Mouse (Mus musculus) lung, adult 2 months (tissue): Measurements from ENCODE around the gene Rad1.

Source experiments
- CTCF ChIP-seq: fragments of 200-500 bp; IDR thresholded peaks from 2 replicates; pipeline ENCODE4 v1.5.1; 2011; ENCODE audit warnings: mild to moderate bottlenecking, low read length, control low read depth; ENCODE audit not compliant: insufficient read depth
- POLR2A ChIP-seq: fragments of 200-500 bp; IDR thresholded peaks from 2 replicates; pipeline ENCODE4 v1.6.1; 2011; ENCODE audit warnings: low read depth, mild to moderate bottlenecking, control low read depth, low read length, borderline replicate concordance; ENCODE audit errors: extremely low read depth

GRCm38 (mm10) chr15:10534591-10534990, 48.8 kb downstream of the Rad1 start:
- TF ChIP-seq CTCF (0 out of 2 replicates have a peak, but pooled peaks have one; percentile 4), POLR2A (no peak)
